Mouse (Mus musculus): ENCODE measurements around the gene Nxn.

- TF ChIP-seq CTCF (IDR thresholded peaks at IDR 0.05; ENCODE audit: borderline replicate concordance, control insufficient read depth, extremely low read depth, insufficient read depth, low read length, poor library complexity) = no peak
- no peak for TF ChIP-seq POLR2A (IDR thresholded peaks at IDR 0.05; ENCODE audit: control insufficient read depth, extremely low read depth, insufficient read depth, low read length, poor library complexity)
These were observed 31.2 kb upstream of the Nxn start for GRCm38 (mm10) chr11:76429966-76430631.

Measured in thymus, adult 2 months (tissue).